Mouse (Mus musculus) CH12.LX (cell line): Measurements from ENCODE around the gene Pakap. TPM values are rescaled to one million over a fixed set of nuclear protein-coding genes. Genes with fewer than 3 reads are reported as not detected.

ENCODE experiments used
- DNase-seq: peaks from one replicate; pipeline ENCODE4 v3.0.0-alpha.2; 2013; ENCODE audit errors: extremely low read depth
- H3K27ac ChIP-seq: 2 replicates; pipeline ENCODE4 v1.5.1; 2012; ENCODE audit warnings: low read depth, mild to moderate bottlenecking, control low read depth, moderate library complexity; ENCODE audit not compliant: insufficient read depth
- H3K27me3 ChIP-seq: replicated peaks from 2 replicates; pipeline ENCODE3; 2012; ENCODE audit warnings: inconsistent platforms
- H3K36me3 ChIP-seq, 2 experiments: replicated peaks in 1 of 2; 2 replicates each; pipeline versions ENCODE3 to v1.6.1; 2012; ENCODE audit warnings: inconsistent platforms in 1 of 2, low read length in 1 of 2, mild to moderate bottlenecking in 1 of 2, mixed read lengths in 1 of 2, moderate library complexity in 1 of 2; ENCODE audit not compliant: control insufficient read depth in 1 of 2, insufficient read depth in 1 of 2
- H3K4me1 ChIP-seq, 2 experiments: 2 replicates each; pipeline ENCODE4 v1.6.1; 2012; ENCODE audit warnings: inconsistent platforms in 1 of 2, moderate library complexity in 1 of 2; ENCODE audit not compliant: insufficient read depth in 2 of 2, control insufficient read depth in 1 of 2
- H3K4me2 ChIP-seq: 2 replicates; pipeline ENCODE4 v1.6.1; 2012; ENCODE audit warnings: low read depth, mild to moderate bottlenecking, control low read depth; ENCODE audit not compliant: poor library complexity, insufficient read depth, severe bottlenecking
- H3K4me3 ChIP-seq, 3 experiments: fragments of 150-350 bp in 1 of 3; sonication (generic) in 1 of 3; replicated peaks in 1 of 3; 2 replicates each; pipeline versions ENCODE3 to v1.5.1; 2011 to 2012; ENCODE audit warnings: low read depth in 2 of 3, low read length in 2 of 3, mild to moderate bottlenecking in 2 of 3, moderate library complexity in 2 of 3, control low read depth in 1 of 3, improper control_type of control experiment in 1 of 3, inconsistent platforms in 1 of 3, mixed read lengths in 1 of 3; ENCODE audit not compliant: poor library complexity in 1 of 3
- H3K79me2 ChIP-seq: replicated peaks from 2 replicates; pipeline ENCODE4 v1.6.1; 2012; ENCODE audit warnings: mild to moderate bottlenecking, moderate library complexity; ENCODE audit not compliant: control insufficient read depth, poor library complexity, insufficient read depth, severe bottlenecking; ENCODE audit errors: extremely low read depth
- H3K9ac ChIP-seq: 2 replicates; pipeline ENCODE4 v1.6.1; 2012; ENCODE audit warnings: low read depth, mild to moderate bottlenecking, control low read depth, moderate library complexity; ENCODE audit not compliant: insufficient read depth
- H3K9me3 ChIP-seq: replicated peaks from 2 replicates; pipeline ENCODE3; 2012; ENCODE audit warnings: low read length, inconsistent platforms, mixed read lengths
- BHLHE40 ChIP-seq: IDR thresholded peaks from 2 replicates; pipeline ENCODE4 v1.6.1; 2011; ENCODE audit warnings: mild to moderate bottlenecking, low read depth, low read length, improper control_type of control experiment
- CHD1 ChIP-seq: IDR thresholded peaks from 2 replicates; pipeline ENCODE4 v1.6.1; 2012; ENCODE audit warnings: low read depth, low read length, improper control_type of control experiment, inconsistent platforms
- CHD2 ChIP-seq: IDR thresholded peaks from 2 replicates; pipeline ENCODE4 v1.6.1; 2011; ENCODE audit warnings: low read length, improper control_type of control experiment
- E2F4 ChIP-seq: IDR thresholded peaks from 2 replicates; pipeline ENCODE4 v1.6.1; 2011; ENCODE audit warnings: low read depth, low read length, improper control_type of control experiment; ENCODE audit not compliant: insufficient replicate concordance
- EP300 ChIP-seq: IDR thresholded peaks from 2 replicates; pipeline ENCODE4 v1.6.1; 2011; ENCODE audit warnings: low read length, improper control_type of control experiment
- ETS1 ChIP-seq: conservative IDR thresholded peaks from 2 replicates; pipeline ENCODE4 v1.6.1; 2012; ENCODE audit warnings: low read depth, mild to moderate bottlenecking, inconsistent platforms, low read length, improper control_type of control experiment, moderate library complexity
- HCFC1 ChIP-seq: IDR thresholded peaks from 2 replicates; pipeline ENCODE4 v1.6.1; 2012; ENCODE audit warnings: low read depth, mild to moderate bottlenecking, inconsistent platforms, low read length, improper control_type of control experiment
- IRF4 ChIP-seq: IDR thresholded peaks from 2 replicates; pipeline ENCODE4 v1.6.1; 2014; ENCODE audit warnings: low read depth, mild to moderate bottlenecking, inconsistent platforms, low read length, improper control_type of control experiment
- JUN ChIP-seq: IDR thresholded peaks from 2 replicates; pipeline ENCODE4 v1.6.1; 2011; ENCODE audit warnings: low read depth, mild to moderate bottlenecking, low read length, improper control_type of control experiment, moderate library complexity; ENCODE audit not compliant: insufficient read depth
- MAFK ChIP-seq: IDR thresholded peaks from 2 replicates; pipeline ENCODE4 v1.6.1; 2011; ENCODE audit warnings: low read length, improper control_type of control experiment; ENCODE audit not compliant: insufficient replicate concordance
- MAX ChIP-seq: IDR thresholded peaks from 2 replicates; pipeline ENCODE4 v1.6.1; 2011; ENCODE audit warnings: low read length, improper control_type of control experiment
- MAZ ChIP-seq: IDR thresholded peaks from 2 replicates; pipeline ENCODE4 v1.6.1; 2012; ENCODE audit warnings: low read depth, mild to moderate bottlenecking, inconsistent platforms, low read length, improper control_type of control experiment, moderate library complexity
- MEF2A ChIP-seq: IDR thresholded peaks from 2 replicates; pipeline ENCODE4 v1.6.1; 2014; ENCODE audit warnings: low read depth, mild to moderate bottlenecking, inconsistent platforms, low read length, improper control_type of control experiment, borderline replicate concordance
- MXI1 ChIP-seq: IDR thresholded peaks from 2 replicates; pipeline ENCODE4 v1.6.1; 2011; ENCODE audit warnings: mild to moderate bottlenecking, low read depth, low read length, improper control_type of control experiment
- MYC ChIP-seq: IDR thresholded peaks from 2 replicates; pipeline ENCODE4 v1.6.1; 2011; ENCODE audit warnings: low read depth, mild to moderate bottlenecking, improper control_type of control experiment, low read length
- NELFE ChIP-seq: IDR thresholded peaks from 2 replicates; pipeline ENCODE4 v1.6.1; 2011; ENCODE audit warnings: low read depth, low read length, improper control_type of control experiment
- NRF1 ChIP-seq: IDR thresholded peaks from 2 replicates; pipeline ENCODE4 v1.6.1; 2014; ENCODE audit warnings: low read depth, mild to moderate bottlenecking, inconsistent platforms, low read length, improper control_type of control experiment, moderate library complexity
- POLR2A ChIP-seq: IDR thresholded peaks from 2 replicates; pipeline ENCODE4 v1.6.1; 2011; ENCODE audit warnings: low read depth, mild to moderate bottlenecking, improper control_type of control experiment, low read length
- RAD21 ChIP-seq: IDR thresholded peaks from 2 replicates; pipeline ENCODE4 v1.6.1; 2011; ENCODE audit warnings: low read depth, mild to moderate bottlenecking, low read length, improper control_type of control experiment, moderate library complexity
- SIN3A ChIP-seq: IDR thresholded peaks from 2 replicates; pipeline ENCODE4 v1.6.1; 2012; ENCODE audit warnings: low read length, improper control_type of control experiment, inconsistent platforms
- SMC3 ChIP-seq: IDR thresholded peaks from 2 replicates; pipeline ENCODE4 v1.6.1; 2011; ENCODE audit warnings: low read depth, low read length, improper control_type of control experiment
- USF1 ChIP-seq: IDR thresholded peaks from 2 replicates; pipeline ENCODE4 v1.6.1; 2014; ENCODE audit warnings: low read depth, mild to moderate bottlenecking, inconsistent platforms, low read length, improper control_type of control experiment
- USF2 ChIP-seq: conservative IDR thresholded peaks from 2 replicates; pipeline ENCODE4 v1.6.1; 2011; ENCODE audit warnings: low read depth, low read length, improper control_type of control experiment
- ZKSCAN1 ChIP-seq: IDR thresholded peaks from 2 replicates; pipeline ENCODE4 v1.6.1; 2012; ENCODE audit warnings: low read depth, inconsistent platforms, low read length, improper control_type of control experiment, borderline replicate concordance
- ZMIZ1 ChIP-seq: IDR thresholded peaks from 2 replicates; pipeline ENCODE4 v1.6.1; 2012; ENCODE audit warnings: low read depth, mild to moderate bottlenecking, inconsistent platforms, low read length, improper control_type of control experiment
- dilution Hi-C: fragments of 300-500 bp; cut with MboI; formaldehyde crosslinking; loops from 2 replicates; pipeline ENCODE4 v1.14.3; 2020; ENCODE audit warnings: low sequenced_read_pairs; ENCODE audit not compliant: extremely low pct_unique_long_range_greater_than_20kb, extremely low pct_ligation_motif_present
- in situ Hi-C: fragments of 300-500 bp; cut with MboI; formaldehyde crosslinking; loops from 3 replicates; pipeline ENCODE4 v1.14.3; 2019; ENCODE audit warnings: low sequenced_read_pairs, low pct_ligation_motif_present, low pct_unique_long_range_greater_than_20kb, mixed read lengths
- polyA plus RNA-seq: library from polyadenylated mRNA; unstranded; fragments of >175 nt; gene quantifications from 2 replicates; pipeline ENCODE4 v1.2.1, GENCODE M21; 2012; ENCODE audit warnings: low read depth; ENCODE audit not compliant: insufficient read length
- total RNA-seq, 2 experiments: library from RNA; depleted of rRNA; stranded (reverse); fragments of 300-350 nt in 1 of 2; fragments of >200 nt in 1 of 2; gene quantifications; 2 replicates each; pipeline ENCODE4 v1.2.3; 2012 to 2014

The Pakap gene
- total and polyA plus RNA-seq, 3 experiments, result 0.08 to 0.14 TPM; not detected in 1

DNA sequence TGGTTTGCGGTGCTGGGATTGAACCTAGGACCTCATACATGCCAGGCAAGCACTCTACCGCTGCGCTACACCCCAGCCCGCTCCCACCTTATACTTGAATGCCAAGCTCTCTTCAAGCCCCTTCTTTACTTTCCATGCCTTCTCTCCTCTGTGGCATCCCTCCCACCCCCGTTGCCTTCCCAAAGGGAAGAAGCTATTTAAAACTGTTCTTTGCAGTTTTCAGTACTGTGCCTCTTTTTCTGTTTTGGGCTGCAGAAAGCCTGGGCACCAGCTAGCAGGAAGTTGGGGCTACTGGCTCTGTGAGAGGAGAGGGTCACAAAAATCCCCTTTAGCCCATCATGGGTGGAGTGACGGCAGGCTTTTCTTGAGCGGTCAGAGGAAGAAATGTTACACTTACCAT is 65.1 kb downstream of the Pakap start:
- H3K4me2 ChIP-seq, result no peak overlapping the region
- no peak overlapping the region for H3K4me3 ChIP-seq
- in situ Hi-C loops (no loop called here), dilution Hi-C loops (no loop called here)
- H3K36me3 ChIP-seq, result no peaks in the 10 kb centered on the region
- H3K9ac ChIP-seq, result no peak overlapping the region
- H3K4me1 ChIP-seq, result peaks cover 0 to 12% of the 10 kb centered on the region in 2 experiments; a peak in 2 of 4 replicates
- H3K27ac ChIP-seq, result no peak overlapping the region
- peaks cover 3% of the 10 kb centered on the region for H3K9me3 ChIP-seq
- DNase-seq, result no peak
- TF ChIP-seq RAD21 (no peak), BHLHE40 (no peak), POLR2A (no peak), MAFK (no peak), ZMIZ1 (no peak), JUN (no peak), MAX (no peak)
- TF ChIP-seq, all 38 proteins: peak for 0
- no peaks in the 10 kb centered on the region for H3K27me3 ChIP-seq
- no peaks in the 10 kb centered on the region for H3K79me2 ChIP-seq

DNA sequence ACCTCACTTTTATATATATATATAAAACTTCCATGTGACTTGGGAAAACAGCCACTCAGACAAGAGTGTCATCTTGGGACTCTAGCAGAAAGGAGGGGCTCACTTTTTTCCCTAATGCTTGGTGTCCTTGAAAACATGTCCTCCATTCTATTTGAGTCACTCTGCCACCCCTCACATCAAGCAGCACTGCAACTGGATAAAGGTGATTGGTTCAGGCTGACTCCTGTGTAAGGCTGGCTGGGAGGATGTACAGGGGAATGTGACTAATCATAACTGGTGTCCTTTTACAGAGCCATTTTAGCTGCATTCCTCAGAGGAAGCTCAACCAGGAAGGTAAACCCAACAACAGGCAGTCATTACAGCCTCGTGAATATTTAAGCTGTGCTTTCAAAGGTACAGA is 67.0 kb downstream of the Pakap start:
- dilution Hi-C loops (no loop called here), in situ Hi-C loops (no loop called here)
- H3K79me2 ChIP-seq, result no peaks in the 10 kb centered on the region
- no peak overlapping the region for H3K27ac ChIP-seq
- TF ChIP-seq JUN (no peak), ZMIZ1 (no peak), ZKSCAN1 (no peak), IRF4 (no peak), HCFC1 (no peak), MXI1 (no peak), BHLHE40 (no peak), SMC3 (no peak), EP300 (no peak)
- no peaks in the 10 kb centered on the region for H3K36me3 ChIP-seq
- DNase-seq, result no peak
- H3K4me3 ChIP-seq, result no peak overlapping the region
- H3K27me3 ChIP-seq, result no peaks in the 10 kb centered on the region
- H3K4me2 ChIP-seq, result no peak overlapping the region
- H3K9me3 ChIP-seq, result peaks cover 3% of the 10 kb centered on the region
- H3K9ac ChIP-seq, result no peak overlapping the region
- peaks cover 0 to 14% of the 10 kb centered on the region in 2 experiments; a peak in 2 of 4 replicates for H3K4me1 ChIP-seq

DNA sequence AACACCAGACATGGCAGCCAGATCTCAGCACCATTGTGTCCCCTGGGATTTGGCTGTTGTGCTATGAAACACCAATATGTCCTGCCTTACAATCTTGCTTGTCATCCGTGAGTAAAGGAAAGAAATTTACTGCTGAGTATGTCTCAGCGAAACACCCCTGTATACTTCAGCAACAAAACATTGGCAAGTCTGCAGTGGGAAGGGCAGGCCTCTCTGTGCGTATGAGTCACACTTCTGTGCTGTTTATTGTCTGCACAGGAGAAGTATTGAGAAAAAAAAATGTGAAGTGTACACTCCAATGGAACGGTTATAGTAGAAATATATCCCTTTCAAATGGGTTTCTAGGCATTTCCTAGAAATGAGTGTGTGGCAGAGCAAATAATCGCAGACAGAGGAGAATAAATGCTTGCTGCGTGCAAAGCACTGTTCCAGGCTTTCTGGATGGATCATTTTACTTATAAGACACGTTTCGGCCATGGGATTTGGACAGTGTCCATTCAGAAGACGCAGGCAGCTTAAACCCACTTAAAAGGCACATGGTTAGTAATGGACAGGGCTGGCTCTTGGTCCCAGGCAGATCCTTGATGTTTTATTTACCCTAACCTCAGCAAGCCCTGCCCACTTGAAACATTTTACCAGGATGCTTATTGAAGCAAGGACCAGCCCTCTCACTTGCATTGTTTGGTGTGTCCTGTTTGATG is 69.0 kb downstream of the Pakap start:
- Histone ChIP-seq H3K4me3 (no peak overlapping the region), H3K4me1 (peaks cover 0 to 19% of the 10 kb centered on the region in 2 experiments; a peak in 2 of 4 replicates)
- in situ Hi-C loops, result no loop called here
- TF ChIP-seq MYC (no peak), MAX (no peak), MAFK (no peak), SIN3A (no peak), CHD1 (no peak), USF1 (no peak), E2F4 (no peak), ETS1 (no peak), MAZ (no peak), NRF1 (no peak), CHD2 (no peak), JUN (no peak), MEF2A (no peak), HCFC1 (no peak), NELFE (no peak), USF2 (no peak), ZMIZ1 (no peak)

More for the DNA sequence above, 69.0 kb downstream of the Pakap start:
- Histone ChIP-seq H3K36me3 (no peaks in the 10 kb centered on the region), H3K4me2 (no peak overlapping the region), H3K27ac (no peak overlapping the region), H3K27me3 (no peaks in the 10 kb centered on the region), H3K9me3 (peaks cover 1% of the 10 kb centered on the region), H3K79me2 (no peaks in the 10 kb centered on the region), H3K9ac (no peak overlapping the region)
- no peak for DNase-seq
- dilution Hi-C loops, result no loop called here
